Mouse (Mus musculus): ENCODE results near the gene Stum.
"Not testable (repeated sequence)": the region's sequence is repeated elsewhere in the genome, so short reads cannot be mapped to it uniquely, and the experiment has no call there.

Stum gene

GRCm38 (mm10) chr1:180483399-180484291, at the start of gene Stum:
TSS of gene Stum (minus strand) at chr1:180483504.
- DNase-seq (ENCODE audit: low read depth, low spot score), result peak; percentile 89

DNA sequence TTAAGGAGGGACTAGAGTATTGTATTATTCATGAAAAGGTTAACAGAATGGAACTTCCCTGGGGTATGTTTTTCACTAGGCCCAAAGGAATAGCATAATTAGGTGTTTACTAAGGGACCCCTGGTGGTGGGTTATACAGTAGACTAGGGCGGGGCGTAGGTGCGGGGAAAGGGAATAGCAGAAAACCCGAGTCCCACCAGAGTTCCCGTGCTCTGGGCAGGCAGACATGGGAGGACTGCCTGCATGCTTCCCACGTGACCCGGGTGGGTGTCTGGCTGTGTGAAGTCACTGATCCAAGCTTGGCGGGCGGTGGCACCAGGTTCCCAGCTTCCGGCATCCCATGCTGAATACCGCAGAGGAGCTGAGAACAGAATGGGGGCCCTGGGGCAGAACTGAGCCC, 49.4 kb upstream of the Stum start:
- peak; percentile 72 for DNase-seq (ENCODE audit: low read depth, low spot score)

DNA sequence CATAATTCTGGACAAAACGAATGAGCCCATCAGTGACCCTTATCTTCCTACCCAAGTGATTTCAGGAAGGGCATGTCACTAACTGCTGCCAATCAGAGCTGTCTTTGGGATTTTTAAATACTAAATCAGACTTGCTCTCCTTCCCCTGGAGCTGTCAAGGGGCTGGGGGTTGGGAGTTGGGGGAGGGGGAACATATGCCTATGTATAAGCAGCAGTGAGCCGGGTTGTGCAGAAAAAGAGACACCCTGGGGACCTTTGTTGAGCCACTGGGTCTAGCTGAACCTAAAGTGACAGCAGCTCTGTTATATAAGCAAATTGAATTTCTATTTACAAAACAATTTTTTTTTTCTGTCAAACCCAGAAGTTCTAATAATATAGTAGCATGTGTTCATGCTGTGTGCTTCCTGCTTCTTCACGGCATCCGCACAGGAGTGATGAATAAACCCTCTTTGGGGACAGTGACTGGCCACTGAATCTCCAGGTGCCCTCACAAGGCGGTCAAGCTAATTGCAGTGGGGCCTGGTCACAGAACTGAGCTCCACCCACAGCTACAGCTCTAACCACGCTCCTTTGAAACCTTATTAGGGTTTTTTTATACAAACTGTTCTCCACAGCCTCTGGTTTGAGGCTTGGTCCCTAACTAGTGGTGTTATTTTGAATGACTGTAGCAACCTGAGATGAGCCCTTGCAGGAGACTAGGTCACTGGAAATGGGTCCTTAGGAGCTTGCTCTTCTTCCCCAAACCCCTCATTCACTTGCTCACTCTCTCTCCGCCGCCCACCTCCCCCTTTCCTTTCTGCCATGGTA, 47.4 kb upstream of the Stum start:
- no peak for DNase-seq (ENCODE audit: low read depth, low spot score)

DNA sequence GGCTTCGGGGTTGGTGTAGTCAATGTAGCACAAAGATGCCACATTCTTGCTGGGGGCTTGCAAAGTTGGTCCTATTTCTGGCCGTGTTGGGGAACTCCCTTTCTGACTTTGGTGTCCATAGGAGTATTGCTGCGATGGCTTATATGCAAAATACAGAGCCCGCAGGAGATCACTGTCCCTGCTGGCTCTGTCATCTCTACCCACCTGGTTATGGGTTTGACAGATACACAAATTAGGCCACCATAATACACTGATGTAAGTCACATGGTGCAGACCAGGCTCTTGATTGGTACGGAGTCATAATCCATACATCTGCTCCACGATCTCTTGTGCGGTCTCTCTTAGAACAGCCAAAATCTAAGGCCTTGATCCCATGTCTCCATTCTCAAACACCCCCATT, 46.5 kb upstream of the Stum start:
- no peak for DNase-seq (ENCODE audit: low read depth, low spot score)

GRCm38 (mm10) chr1:180525301-180525700, 42.0 kb upstream of the Stum start:
- no peak for DNase-seq (ENCODE audit: low read depth, low spot score)

DNA sequence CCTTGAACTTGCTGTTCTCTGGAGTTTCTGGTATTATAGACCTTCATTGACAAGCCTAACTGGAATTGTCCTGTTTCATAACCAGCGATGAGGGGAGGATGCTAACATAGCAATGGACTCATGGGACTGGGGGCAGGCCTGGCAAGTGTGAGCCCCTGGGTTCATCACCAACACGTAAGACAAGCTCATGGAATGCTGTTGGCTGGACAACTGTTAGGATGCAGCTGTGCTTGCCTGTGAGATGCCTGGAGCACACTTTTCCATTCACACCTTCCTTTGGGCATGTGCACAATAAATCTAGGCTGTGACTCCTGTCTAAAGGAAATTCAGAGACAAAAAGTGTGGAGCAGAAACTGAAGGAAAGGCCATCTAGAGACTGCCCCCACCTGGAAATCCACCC, 40.0 kb upstream of the Stum start:
- DNase-seq (ENCODE audit: low read depth, low spot score), result no peak

GRCm38 (mm10) chr1:180520190-180520589, 36.9 kb upstream of the Stum start:
- no peak for DNase-seq (ENCODE audit: low read depth, low spot score)

DNA sequence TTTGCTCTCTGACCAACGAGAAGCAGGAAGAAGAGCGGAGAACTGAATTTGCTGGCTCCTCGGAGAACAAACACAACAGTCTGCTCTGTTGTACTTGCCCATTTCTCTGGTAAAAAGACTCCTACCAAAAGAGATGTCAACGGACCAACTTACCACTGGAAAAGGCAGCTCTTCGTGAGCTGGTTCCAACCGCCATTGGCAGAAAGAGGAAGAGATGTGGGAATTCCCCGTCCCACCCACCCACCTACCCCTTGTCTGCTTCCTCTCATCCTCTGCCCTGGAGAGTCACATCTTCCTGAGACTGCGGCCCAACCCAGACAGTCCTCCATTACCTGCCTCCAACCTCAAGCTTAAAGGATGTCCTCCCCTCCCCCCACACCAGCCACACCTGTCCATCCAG, 36.2 kb upstream of the Stum start:
- DNase-seq (ENCODE audit: low read depth, low spot score), result no peak

DNA sequence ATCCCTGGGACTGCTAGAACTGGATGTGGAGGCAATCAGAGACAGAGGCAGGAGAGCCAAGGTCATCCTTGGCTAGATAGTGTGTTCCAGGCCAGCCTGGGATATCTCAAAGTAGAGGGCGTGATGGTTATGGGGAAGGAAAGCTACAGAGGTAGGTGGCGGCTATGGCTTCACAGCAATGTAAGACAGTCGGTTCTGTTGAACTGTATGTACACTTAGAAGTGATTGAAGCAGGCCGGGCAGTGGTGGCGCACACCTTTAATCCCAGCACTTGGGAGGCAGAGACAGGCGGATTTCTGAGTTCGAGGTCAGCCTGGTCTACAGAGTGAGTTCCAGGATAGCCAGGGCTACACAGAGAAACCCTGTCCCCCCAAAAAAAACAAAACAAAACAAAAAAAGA, 35.6 kb upstream of the Stum start:
- not testable (repeated sequence) for DNase-seq (ENCODE audit: low read depth, low spot score)

- DNase-seq (ENCODE audit: low read depth, low spot score), result no peak
Measured at GRCm38 (mm10) chr1:180518412-180518811, 35.1 kb upstream of the Stum start.

DNA sequence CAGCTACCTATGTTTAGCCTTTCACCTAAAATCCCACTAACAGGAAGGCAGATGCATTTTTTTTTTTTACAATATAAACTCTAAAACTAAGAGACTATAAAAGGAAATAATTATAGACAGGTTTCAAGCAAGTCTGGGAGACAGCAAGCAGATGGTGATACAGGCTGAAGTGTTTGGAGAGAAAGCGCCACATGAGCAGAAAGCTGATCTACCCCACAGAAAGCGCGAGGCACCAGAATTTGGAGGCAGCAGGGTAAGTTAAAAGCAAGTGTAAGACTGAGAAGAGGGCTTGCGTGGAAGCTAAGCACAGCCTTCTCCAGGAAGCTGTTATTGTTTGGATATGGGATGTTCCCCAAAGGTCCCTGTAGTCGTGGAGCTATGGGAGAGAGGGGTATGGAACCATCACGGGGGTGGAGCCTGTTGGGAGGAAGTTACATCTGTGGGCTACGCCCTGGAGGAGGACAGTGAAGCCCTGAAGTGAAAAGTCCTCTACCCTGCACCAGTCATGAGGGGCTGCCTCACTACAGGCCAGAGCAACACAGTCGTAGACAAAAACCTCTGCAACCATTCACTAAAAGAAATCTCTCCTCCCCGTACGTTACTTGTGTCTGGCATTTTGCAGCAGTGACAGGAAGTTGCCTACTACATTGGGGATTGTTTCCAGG, 34.2 kb upstream of the Stum start:
- DNase-seq (ENCODE audit: low read depth, low spot score), result no peak

GRCm38 (mm10) chr1:180514077-180514476, 30.8 kb upstream of the Stum start:
- DNase-seq (ENCODE audit: low read depth, low spot score), result no peak

DNA sequence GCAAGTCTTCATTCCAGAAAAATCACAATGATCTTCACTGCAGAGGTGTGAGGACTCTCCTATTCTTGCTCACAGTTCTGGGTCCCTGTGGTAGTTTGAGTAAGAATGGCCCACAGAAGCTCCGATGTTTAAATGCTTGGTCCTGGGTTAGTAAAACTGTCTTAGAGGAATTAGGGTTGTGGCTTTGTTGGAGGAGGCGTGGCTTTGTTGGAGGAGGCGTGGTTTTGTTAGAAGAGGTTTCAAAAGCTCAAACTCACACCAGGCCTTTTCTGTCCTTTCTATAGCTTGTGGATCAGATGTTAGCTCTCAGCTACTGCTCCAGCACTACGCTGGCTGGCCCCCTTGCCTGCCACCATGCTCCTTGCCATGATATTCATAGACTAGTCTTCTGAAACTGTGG, 27.6 kb upstream of the Stum start:
- peak; percentile 19 for DNase-seq (ENCODE audit: low read depth, low spot score)

DNA sequence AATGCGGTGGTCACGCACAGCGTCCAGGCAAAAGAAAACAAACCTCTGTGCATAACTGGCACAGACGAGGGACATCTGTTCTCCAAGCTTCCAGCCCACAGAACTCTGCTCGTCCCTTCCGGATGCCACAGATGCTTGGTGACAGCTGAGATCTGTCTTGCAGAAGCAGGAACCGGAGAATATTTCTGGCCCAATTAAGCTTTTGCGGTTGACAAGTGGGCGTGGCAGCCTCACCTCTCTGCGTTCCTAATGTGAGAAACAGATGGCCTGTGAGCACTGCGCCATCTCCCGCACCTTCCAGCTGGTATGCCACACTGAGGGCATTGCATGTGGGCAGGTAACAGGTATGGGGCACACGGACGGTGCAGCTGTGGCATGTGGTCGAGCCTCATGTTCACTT, 27.1 kb upstream of the Stum start:
- DNase-seq (ENCODE audit: low read depth, low spot score), result no peak

GRCm38 (mm10) chr1:180508662-180509061, 25.4 kb upstream of the Stum start:
- DNase-seq (ENCODE audit: low read depth, low spot score), result no peak

DNA sequence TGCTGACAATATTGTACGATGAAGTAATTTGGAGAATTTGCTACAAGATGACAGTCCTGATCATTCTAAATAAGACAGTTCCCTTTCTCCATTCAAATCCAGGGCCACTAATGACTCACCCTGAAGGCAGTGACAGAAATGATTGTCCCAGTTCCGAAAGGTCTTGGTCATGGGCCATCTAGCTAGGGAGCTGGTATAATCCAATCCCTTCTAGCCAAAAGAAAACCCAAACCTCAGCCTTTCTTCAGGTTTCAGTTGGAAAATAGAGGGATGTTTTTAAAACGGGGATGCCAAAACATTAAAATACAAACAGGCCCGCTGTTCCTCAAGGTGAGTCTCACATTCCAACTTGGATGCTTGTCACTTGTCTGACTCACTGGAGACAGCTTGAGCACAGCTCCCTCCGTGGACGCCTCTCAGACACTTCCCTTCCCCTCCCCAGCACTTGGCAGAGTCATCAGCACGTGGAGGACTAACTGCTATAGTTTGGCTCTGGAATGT, 24.0 kb upstream of the Stum start:
- no peak for DNase-seq (ENCODE audit: low read depth, low spot score)

GRCm38 (mm10) chr1:180506341-180506740, 23.0 kb upstream of the Stum start:
- peak; percentile 53 for DNase-seq (ENCODE audit: low read depth, low spot score)

GRCm38 (mm10) chr1:180504899-180505298, 21.6 kb upstream of the Stum start:
- no peak for DNase-seq (ENCODE audit: low read depth, low spot score)

DNA sequence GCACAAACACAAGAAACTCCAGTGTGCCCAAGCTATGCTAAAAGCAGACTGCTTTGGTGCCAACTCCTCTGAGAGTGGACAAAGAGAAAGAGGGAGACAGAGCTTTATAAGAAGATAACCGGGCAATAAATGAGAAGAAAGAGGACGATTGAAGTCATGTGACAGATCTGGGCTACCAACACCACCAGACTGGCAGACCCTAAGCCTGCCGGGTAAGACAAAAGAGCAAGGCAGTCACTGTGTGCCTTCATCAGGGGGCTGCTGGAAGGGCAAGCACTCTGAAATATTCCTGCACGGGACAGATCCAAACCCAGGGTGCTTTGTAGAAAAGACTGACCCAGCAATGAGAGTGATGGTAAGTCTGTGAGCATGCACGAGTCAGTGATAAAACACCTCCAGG, 20.2 kb upstream of the Stum start:
- no peak for DNase-seq (ENCODE audit: low read depth, low spot score)

- DNase-seq (ENCODE audit: low read depth, low spot score), result no peak
Measured at GRCm38 (mm10) chr1:180502566-180502965, 19.3 kb upstream of the Stum start.

DNA sequence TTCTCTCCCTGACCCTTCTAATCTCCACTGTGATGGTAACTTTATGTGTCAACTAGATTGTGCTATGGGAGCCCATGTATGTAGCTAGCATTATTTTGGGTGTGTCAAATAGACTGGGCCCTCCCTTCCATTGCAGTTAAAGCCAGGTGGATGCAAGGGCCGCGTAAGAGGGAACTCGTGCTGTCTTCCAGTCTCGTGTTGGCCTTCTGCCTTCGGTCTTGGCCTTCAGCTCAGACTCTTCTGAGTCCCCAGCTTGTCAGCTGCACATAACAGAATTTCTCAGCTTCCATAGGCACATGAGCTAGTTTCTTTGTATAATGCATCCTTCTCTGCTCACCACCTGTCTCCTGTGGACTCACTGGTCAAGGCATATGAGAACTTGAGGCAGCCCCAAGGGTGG, 17.3 kb upstream of the Stum start:
- no peak for DNase-seq (ENCODE audit: low read depth, low spot score)

GRCm38 (mm10) chr1:180500218-180500617, 16.9 kb upstream of the Stum start:
- DNase-seq (ENCODE audit: low read depth, low spot score), result no peak

Data from ES-CJ7 (cell line).